Mouse (Mus musculus) liver, adult 2 months (tissue): ENCODE results near the gene Gm49425. TPM values are rescaled to one million over a fixed set of nuclear protein-coding genes. Genes with fewer than 3 reads are reported as not detected.

Experiments
- DNase-seq: peaks from one replicate; pipeline ENCODE4 v3.0.0-alpha.2; 2011; ENCODE audit warnings: low read depth, low spot score; ENCODE audit errors: extremely low read depth
- H3K27ac ChIP-seq: fragments of 200-500 bp; replicated peaks from 2 replicates; pipeline ENCODE4 v1.5.1; 2012; ENCODE audit warnings: low read depth, mild to moderate bottlenecking, control low read depth, inconsistent platforms, low read length; ENCODE audit not compliant: insufficient read depth
- H3K27me3 ChIP-seq: fragments of 200-500 bp; 2 replicates; pipeline ENCODE4 v1.6.1; 2012; ENCODE audit warnings: mild to moderate bottlenecking, moderate library complexity, low read length, inconsistent platforms; ENCODE audit not compliant: control insufficient read depth, insufficient read depth
- H3K36me3 ChIP-seq: fragments of 200-500 bp; 2 replicates; pipeline ENCODE4 v1.6.1; 2012; ENCODE audit warnings: low read length, inconsistent platforms; ENCODE audit not compliant: control insufficient read depth, insufficient read depth
- H3K4me1 ChIP-seq: fragments of 200-500 bp; 2 replicates; pipeline ENCODE4 v1.6.1; 2011; ENCODE audit warnings: low read length; ENCODE audit not compliant: control insufficient read depth, insufficient read depth
- H3K4me3 ChIP-seq: fragments of 200-500 bp; 2 replicates; pipeline ENCODE4 v1.5.1; 2011; ENCODE audit warnings: low read depth, mild to moderate bottlenecking, control low read depth, low read length, moderate library complexity; ENCODE audit not compliant: insufficient read depth
- H3K79me2 ChIP-seq: fragments of 200-500 bp; 2 replicates; pipeline ENCODE4 v1.6.1; 2012; ENCODE audit warnings: inconsistent platforms, mild to moderate bottlenecking, low read length, moderate library complexity; ENCODE audit not compliant: control insufficient read depth, insufficient read depth
- H3K9ac ChIP-seq: fragments of 200-500 bp; 2 replicates; pipeline ENCODE4 v1.6.1; 2012; ENCODE audit warnings: low read depth, mild to moderate bottlenecking, control low read depth, inconsistent platforms, low read length
- CTCF ChIP-seq: fragments of 200-500 bp; IDR thresholded peaks from 2 replicates; pipeline ENCODE4 v1.5.1; 2011; ENCODE audit warnings: low read depth, low read length, control low read depth
- POLR2A ChIP-seq: fragments of 200-500 bp; IDR thresholded peaks from 2 replicates; pipeline ENCODE4 v1.6.1; 2011; ENCODE audit warnings: low read length, control low read depth; ENCODE audit not compliant: insufficient read depth; ENCODE audit errors: extremely low read depth
- WGBS: fragments of 180-500 bp; shearing (Covaris S2); methylation state at CpG from one replicate; pipeline ENCODE4 v1.1.7; 2018; 5-methylcytosine and 5-hydroxymethylcytosine counted together
- polyA plus RNA-seq: library from polyadenylated mRNA; depleted of rRNA; stranded (reverse); fragments of >200 nt; gene quantifications from 2 replicates; pipeline ENCODE4 v1.2.3, GENCODE M21; 2012
- total RNA-seq: library from RNA; depleted of rRNA; stranded (reverse); fragments of >200 nt; gene quantifications from 2 replicates; pipeline ENCODE4 v1.2.3, GENCODE M21; 2014

Gene Gm49425
- total and polyA plus RNA-seq, 2 experiments = not detected

- Histone ChIP-seq H3K9ac (no peak overlapping the region), H3K36me3 (no peaks in the 10 kb centered on the region), H3K27me3 (no peaks in the 10 kb centered on the region; the same call in 1 of the 2 replicates), H3K4me1 (no peaks in the 10 kb centered on the region), H3K4me3 (no peak overlapping the region), H3K79me2 (no peaks in the 10 kb centered on the region), H3K27ac (no peak overlapping the region)
- TF ChIP-seq CTCF = no peak
- no peak for TF ChIP-seq POLR2A
- WGBS = 54% methylated on average over 4 of the region's 4 CpGs
- DNase-seq = peak; percentile 1
These were observed 5.6 kb upstream of the Gm49425 start for GRCm38 (mm10) chr15:101522556-101523232.

DNA sequence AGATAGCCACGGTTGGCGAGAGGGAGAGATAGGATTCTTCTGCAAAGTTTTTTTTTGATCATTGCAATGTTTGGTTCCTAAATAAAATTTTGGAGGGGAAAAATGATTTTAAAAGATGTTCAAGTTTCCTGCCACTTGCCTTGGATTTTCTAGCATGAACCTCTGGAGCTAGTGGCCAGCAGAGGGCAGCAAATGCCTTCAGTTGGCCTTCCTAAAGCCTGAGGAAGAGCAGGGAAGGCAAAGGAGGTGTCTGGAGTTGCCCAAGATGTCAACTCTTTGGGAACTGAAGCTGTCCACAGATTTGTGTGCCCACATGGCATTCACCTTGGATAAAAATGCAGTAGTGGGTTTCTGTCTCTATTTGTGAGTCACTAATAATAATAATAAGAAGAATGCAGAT, 2.7 kb upstream of the Gm49425 start:
- H3K27ac ChIP-seq = no peak overlapping the region
- peak; percentile 50 for DNase-seq
- no peaks in the 10 kb centered on the region for H3K4me1 ChIP-seq
- peak; percentile 85 for TF ChIP-seq CTCF
- TF ChIP-seq POLR2A = no peak
- 8% methylated on average over 2 of the region's 2 CpGs for WGBS
- H3K9ac ChIP-seq = no peak overlapping the region
- H3K4me3 ChIP-seq = no peak overlapping the region
- no peaks in the 10 kb centered on the region for H3K79me2 ChIP-seq
- H3K36me3 ChIP-seq = no peaks in the 10 kb centered on the region
- no peaks in the 10 kb centered on the region; the same call in 1 of the 2 replicates for H3K27me3 ChIP-seq

DNA sequence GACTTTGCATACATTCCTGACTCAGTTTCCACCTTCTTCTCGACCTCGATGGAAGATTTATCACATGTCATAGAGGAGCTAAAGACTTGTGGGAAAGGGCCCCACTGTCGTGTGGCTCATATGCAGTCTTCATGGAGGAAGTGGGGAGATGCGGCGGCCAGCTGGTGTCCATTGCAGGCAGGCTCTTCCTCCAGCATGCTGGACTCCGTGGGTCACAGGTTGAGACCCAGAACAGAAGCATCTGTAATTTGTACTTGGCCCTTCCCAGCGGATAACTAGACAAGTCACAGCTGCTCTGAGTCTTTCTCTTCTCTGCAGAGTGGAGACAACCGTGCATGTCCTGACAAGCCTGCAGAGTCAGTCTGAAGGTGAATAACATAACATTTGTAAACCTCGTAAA, 8.8 kb downstream of the Gm49425 start:
- 70% methylated on average over 9 of the region's 9 CpGs for WGBS
- Histone ChIP-seq H3K79me2 (no peaks in the 10 kb centered on the region), H3K36me3 (no peaks in the 10 kb centered on the region), H3K4me1 (no peaks in the 10 kb centered on the region), H3K27ac (no peak overlapping the region), H3K27me3 (no peaks in the 10 kb centered on the region), H3K4me3 (no peak overlapping the region), H3K9ac (no peak overlapping the region)
- TF ChIP-seq POLR2A (no peak), CTCF (no peak)
- DNase-seq = no peak

GRCm38 (mm10) chr15:101506896-101507758, 9.9 kb downstream of the Gm49425 start:
- no peak for DNase-seq
- Histone ChIP-seq H3K4me3 (no peak overlapping the region), H3K27me3 (no peaks in the 10 kb centered on the region), H3K9ac (no peak overlapping the region), H3K36me3 (no peaks in the 10 kb centered on the region), H3K27ac (no peak overlapping the region), H3K79me2 (no peaks in the 10 kb centered on the region), H3K4me1 (no peaks in the 10 kb centered on the region)
- WGBS = 37% methylated on average over 14 of the region's 14 CpGs
- TF ChIP-seq POLR2A (no peak), CTCF (no peak)

DNA sequence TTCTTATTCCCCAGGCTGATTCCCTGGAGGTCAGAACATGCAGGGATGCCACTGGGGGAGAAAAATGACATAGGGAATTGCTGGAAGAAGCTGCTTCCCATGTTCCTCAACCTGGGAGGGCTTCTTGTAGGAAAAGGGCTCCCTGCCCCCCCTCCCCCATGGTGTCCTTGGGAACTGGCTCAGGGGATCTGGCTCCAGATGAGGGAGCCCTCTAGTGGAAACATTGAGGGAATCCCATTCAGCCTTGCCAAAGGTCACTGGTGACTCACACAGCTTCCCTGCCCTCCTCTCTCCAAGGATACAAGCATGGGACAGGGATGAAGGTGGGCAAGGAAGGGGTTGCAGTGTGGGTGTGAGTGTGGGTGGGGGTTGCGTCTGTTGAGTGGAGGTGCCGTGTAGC, 19.9 kb downstream of the Gm49425 start:
- no peaks in the 10 kb centered on the region for H3K27me3 ChIP-seq
- WGBS = 76% methylated on average over 2 of the region's 2 CpGs
- DNase-seq = peak; percentile 30
- no peak overlapping the region for H3K27ac ChIP-seq
- no peak overlapping the region for H3K9ac ChIP-seq
- TF ChIP-seq CTCF (peak; percentile 58), POLR2A (no peak)
- no peaks in the 10 kb centered on the region for H3K4me1 ChIP-seq
- H3K79me2 ChIP-seq = no peaks in the 10 kb centered on the region
- no peak overlapping the region for H3K4me3 ChIP-seq
- no peaks in the 10 kb centered on the region for H3K36me3 ChIP-seq

GRCm38 (mm10) chr15:101495266-101495665, 21.8 kb downstream of the Gm49425 start:
- WGBS = 61% methylated on average over 8 of the region's 8 CpGs
- Histone ChIP-seq H3K4me3 (no peak overlapping the region), H3K36me3 (no peaks in the 10 kb centered on the region), H3K9ac (no peak overlapping the region), H3K27me3 (no peaks in the 10 kb centered on the region), H3K4me1 (no peaks in the 10 kb centered on the region), H3K79me2 (no peaks in the 10 kb centered on the region), H3K27ac (no peak overlapping the region)
- DNase-seq = peak; percentile 29
- no peak for TF ChIP-seq POLR2A
- TF ChIP-seq CTCF = no peak
